Mouse (Mus musculus) kidney, postnatal 14 days (tissue): ENCODE data around the gene Mcat.

Experiments used
- DNase-seq: peaks from one replicate; pipeline ENCODE4 v3.0.0; 2022; ENCODE audit warnings: mixed read lengths

Mcat gene

DNA sequence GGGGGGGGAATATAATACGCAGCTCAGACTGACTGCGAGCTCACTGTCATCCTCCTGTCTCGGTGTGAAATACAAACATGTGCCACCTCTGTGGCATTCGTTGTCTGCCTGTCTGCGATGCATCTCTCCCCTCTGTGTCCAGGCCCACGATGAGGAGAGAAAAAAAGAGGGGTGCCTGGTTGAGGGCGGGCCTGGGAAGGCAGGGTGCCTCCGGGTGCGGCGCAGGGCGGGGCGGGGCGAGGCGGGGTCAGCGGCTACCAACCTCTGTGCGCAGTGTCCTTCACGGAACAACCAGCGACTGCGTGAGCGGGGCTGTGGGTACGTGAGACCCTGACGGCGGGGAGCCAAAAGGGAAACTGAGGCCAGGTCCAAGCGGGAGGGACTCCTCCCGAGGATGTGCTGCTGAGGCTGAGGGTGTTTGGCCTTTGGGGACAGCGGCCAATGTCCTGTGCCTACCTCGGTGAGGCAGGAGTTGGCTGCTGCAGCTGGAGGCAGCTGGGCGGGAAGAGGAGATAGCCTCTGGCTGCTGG, at the start of gene Mcat, which contains the start of gene Tspo:
Mcat (minus strand) TSS at position 461 of the 530 bp plus-strand sequence.
Tspo (plus strand) TSS at position 266 of the 530 bp plus-strand sequence.
- peak; percentile 70 for DNase-seq

DNA sequence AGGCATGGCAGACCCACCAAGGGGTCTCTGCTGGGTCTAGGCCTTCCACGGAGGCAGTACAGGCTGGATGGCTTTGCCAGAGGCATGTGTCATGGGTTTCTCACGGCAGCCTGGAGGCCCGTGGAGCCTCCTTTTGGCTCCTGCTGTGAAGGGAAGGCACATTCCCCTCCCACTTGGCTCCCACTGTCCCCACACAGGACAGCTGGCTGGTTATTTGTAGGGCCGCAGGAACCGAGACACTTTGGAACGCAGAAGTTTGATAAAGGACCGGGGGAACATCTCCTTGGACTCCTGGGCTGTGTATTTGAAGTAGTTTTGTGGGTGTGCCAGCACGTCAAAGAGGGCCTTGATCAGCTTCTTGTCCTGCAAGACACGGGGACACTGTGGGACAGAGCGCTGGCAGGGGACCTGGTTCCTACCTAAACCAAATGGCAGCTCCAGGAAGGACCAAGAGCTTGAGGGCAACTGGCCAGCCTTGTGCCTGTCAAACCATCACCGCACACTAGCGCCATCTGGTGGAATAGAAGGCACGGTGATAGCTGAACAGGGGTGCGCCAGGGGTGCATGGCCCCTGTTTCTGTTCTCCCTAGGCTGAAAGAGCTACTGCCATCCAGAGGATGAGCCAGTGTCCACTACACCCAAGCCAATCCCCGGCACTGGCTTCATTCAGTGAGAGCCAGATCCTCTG, 43.7 kb upstream of the Mcat start:
- peak; percentile 71 for DNase-seq

DNA sequence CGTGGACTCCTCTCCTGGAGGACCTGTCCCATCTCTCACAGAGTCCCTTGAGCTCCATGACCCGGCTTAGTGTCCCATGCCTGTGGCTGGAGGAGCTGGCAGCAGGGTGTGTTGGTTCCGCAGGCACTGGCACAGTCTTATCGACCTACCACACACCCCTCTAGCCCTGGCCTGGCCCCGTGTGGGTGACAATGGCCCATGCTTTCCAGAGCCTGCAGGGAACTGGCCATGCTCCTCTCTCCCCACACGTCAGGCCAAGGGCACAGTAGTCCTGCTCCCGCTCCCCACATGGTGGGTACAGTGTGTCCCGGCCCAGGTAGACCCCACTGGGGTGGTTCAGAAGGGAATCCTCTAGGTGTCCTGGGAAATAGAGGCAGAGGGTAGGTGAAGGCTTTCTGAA, 43.1 kb upstream of the Mcat start:
- no peak for DNase-seq

DNA sequence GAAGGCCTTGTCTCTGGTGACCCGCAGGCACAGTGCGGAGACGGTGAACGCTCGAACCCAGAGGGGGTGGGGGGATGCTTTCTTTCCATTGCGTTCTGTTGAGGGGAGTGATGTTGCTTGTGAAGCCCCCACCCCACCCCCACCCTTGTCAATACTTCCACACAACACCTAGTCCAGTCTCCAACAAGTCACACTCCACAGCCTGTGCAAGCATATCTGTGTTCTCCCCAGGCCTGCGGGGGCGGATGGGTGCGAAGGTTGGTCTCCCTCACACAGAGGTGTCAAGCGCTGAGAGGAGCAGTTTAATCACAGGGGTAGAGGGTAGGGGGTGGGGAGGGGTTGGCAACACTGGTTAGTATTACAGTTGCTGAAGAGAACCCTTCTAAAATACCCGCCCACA, 42.6 kb upstream of the Mcat start:
- no peak for DNase-seq

DNA sequence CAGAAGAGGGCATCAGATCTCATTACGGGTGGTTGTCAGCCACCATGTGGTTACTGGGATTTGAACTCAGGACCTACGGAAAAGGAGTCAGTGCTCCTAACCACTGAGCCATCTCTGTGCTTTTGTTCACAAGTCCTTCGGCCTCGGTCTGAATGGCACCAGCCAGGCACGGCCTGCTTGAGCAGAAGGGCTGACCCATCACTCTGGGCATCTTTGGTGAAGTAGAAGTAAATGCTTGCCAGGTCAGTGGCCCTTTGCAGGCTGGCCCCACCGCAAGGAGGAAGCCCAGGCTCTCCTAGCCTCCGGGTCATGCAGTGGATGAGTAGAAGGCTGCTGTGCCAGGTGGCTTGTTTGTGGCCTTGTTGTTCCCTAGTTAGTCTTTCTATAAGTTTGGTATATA, 39.8 kb upstream of the Mcat start:
- no peak for DNase-seq

DNA sequence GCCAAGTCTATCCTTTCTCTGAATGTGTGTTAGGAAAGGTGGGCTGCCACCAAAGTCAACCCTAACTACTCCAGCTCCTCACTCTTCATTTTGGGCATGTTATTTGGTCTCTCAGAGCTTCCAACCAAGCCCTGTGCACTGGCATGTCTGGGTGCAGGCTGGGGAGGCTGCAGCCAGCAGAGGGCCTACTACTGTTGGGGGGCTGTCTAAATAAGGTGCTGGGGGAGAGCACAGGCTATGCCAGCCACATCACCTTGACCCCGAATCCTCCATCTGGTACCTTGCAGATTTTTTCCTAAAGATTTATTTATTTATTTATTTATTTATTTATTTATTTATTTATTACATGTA, 39.4 kb upstream of the Mcat start:
- no peak for DNase-seq

DNA sequence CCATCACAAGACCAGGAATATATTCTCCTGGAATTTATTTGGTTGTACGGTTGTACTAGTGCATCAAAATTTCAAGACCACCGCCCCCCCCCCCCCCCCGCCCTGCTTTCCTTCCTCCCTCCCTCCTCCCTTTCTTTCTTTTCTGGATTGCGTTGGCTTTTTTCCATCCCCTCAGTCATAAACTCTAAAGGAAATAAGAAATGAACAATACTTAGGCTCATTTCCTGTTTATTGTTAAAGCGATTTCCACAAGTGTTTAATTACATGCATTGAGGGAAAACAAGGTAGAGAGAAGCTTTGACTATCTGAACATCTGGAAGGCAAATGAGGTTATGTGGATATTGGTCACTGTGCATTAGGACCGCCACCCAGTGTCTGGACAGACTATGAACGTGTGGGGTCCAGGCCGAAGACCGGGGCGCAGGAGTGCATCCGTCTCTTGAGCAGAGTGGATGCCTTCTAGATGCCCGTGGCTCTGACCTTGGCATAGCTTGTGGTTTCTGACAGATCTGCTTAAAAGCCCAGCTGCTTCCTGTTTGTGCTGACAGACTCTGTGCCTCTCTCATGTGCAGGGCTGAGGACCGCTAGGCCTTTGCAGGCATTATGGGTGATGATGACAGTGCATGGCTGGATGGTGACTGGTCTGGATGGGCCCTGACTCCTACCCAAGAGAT, 38.9 kb upstream of the Mcat start:
- peak; percentile 61 for DNase-seq

- no peak for DNase-seq
Observed at GRCm38 (mm10) chr15:83601185-83601584, 37.6 kb upstream of the Mcat start.

DNA sequence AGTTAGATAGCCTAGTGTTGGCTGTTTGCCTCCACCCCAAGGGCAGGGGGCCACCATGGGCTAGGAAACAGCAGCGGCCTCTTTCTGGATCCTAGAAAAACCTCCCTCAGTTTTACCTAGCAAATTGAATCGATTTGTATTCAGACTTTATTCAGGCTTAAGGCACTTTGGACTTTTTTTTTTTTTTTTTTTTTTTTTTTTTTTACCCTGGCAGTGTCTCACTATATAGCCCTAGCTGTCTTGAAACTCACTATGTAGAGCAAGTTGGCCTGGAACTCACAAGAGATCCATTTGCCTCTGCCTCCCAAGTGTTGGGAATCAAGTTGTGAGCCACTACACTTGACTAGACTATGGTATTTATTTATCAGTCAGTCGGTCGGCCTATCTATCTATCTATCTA, 33.2 kb upstream of the Mcat start:
- DNase-seq, result no peak

DNA sequence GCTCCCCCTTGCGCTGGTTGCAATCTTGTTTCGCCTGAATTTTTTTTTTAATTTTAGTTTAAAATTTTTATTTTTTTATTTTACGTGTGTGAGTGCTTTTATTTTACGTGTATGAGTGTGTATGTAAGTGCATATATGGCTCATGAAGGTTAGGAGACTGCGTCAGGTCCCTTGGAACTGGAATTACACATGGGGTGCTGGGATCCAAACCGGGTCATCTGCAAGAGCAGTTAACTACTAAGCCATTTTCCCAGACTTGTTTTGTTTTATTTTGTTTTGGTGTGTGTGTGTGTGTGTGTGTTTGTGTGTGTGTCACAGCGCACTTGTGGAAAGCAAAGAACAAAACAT, 31.8 kb upstream of the Mcat start:
- DNase-seq, result no peak

GRCm38 (mm10) chr15:83594513-83595363, 31.2 kb upstream of the Mcat start, which contains the start of gene Ttll12:
Gene Ttll12, minus strand, starts transcription at chr15:83595157.
- peak; percentile 97 for DNase-seq

GRCm38 (mm10) chr15:83593702-83594512, 30.3 kb upstream of the Mcat start:
- no peak for DNase-seq

GRCm38 (mm10) chr15:83593189-83593585, 29.6 kb upstream of the Mcat start:
- DNase-seq, result no peak

DNA sequence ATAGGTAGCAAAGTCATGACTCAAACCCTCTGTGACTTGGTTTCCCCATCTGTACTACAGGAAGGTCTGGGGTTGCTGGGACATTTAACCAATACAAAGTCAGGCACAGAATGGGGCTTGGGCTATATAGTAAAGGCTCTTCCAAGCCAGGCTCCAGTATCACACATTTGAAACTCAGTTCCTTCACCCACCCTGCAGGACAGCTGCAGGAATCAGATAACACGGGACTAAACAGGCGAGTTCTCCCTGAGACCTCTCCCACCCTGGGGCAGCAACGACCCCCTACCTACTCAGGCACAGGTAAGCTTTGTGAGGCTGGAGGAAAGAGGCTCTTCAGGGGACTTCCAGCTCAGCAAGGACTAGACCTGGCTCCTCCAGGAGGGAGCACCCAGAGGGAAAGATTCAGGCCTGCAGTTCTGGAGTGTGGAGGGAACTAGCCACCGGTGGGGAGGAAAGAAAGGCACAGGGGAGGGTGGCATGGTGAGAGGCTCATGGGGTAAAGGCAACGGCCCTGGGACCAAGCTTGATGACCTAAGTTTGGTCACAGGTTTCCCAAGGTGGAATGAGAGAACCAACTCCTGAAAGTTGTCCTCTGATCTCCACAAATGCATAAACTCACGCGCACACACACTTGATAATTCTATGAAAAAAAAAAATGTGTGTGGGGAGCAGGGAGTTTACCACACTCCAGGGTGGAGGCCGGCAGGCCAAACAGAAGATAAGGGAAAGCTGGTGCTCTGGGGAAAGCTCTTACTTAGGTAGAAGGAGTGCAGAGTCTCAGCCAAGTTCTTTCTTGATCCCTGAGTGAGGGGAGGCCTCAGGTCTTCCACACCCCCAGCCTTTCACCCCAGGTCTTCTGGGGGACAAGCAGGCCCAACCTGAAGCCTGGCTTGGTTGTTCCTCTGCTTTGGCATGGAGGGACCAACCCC, 28.9 kb upstream of the Mcat start:
- no peak for DNase-seq

- no peak for DNase-seq
Observed at GRCm38 (mm10) chr15:83591758-83592157, 28.2 kb upstream of the Mcat start.

DNA sequence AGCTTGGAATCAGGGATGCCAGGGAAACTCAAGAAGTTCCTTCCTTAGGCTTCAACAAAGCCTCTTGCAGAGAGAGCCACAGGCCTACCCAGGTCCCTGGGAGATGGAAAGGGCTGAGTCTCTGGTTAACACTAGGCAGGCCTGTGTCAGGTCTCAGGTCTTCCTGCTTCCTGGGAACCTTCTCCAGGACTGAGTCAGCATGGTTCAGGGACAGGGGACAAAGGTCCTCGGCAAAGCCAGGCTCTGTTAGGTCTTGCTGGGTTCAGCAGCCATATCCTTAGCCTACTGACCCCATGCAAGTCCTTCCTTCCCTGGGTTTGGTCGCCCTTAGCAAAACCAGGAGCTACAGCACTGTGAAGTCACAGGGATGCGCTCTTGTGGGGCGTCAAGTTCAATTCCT, 27.3 kb upstream of the Mcat start:
- no peak for DNase-seq

- DNase-seq, result no peak
Observed at GRCm38 (mm10) chr15:83584741-83585220, 21.2 kb upstream of the Mcat start.

DNA sequence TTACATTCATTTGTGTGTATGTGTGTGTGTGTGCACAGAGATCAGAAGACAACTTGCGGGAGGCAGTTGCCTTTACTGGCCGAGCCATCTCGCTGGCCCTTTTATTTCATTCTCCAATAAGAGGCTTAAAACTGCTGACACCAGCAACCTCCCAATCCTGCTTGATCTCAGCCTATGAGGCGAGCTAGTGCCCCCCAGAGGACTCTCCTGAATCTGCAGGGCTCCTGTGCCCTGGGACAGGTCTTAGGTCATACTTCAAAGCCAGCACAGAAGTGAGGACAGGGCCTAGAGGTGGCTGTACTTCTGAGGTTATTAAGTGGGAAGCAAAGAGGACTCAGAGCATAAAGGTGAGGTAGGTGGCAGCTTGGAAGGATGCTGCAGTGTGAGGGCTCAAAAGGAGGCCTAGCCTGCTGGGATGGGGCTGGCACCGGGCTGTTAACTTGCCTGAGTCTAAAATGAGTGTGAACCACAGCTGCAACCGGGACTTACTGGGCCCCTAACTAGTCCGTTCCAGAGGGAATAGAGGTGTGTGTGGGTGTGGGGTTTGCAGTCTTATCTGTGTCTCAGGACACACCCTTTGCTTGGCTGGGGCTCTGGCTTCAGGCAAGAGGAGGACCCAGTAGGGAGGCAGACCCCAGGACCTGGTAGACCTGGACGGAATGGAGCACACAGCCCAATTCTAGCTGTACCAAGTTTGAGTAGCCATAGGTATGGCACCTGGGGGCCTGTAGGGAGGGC, 20.0 kb upstream of the Mcat start:
- peak; percentile 55 for DNase-seq

- no peak for DNase-seq
Observed at GRCm38 (mm10) chr15:83582931-83583330, 19.3 kb upstream of the Mcat start.

GRCm38 (mm10) chr15:83576651-83577050, 13.1 kb upstream of the Mcat start:
- no peak for DNase-seq

DNA sequence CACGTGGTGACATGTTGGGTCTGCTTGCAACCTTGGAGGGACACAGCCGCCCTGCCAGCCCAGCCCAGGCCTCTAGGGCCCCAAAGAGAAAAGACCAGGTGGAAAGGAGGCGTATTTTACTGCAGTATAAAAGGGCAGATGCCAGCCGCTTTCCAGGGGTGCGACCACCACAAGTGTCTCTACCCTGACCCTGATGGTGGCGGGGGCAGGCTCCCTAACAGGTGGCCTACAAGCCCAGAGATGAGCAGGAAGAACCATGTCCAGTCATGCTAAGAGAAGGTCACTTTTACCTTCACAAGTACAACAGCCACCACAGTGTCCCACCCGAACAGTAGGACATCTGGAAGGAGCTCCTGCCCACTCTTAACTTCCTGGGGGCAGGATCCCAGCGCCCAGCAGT, 12.0 kb upstream of the Mcat start:
- DNase-seq, result no peak
